Mouse (Mus musculus) intestine, postnatal 0 days (tissue): ENCODE data around the gene Srpk2. TPM values are rescaled to one million over a fixed set of nuclear protein-coding genes. Genes with fewer than 3 reads are reported as not detected.

Experiments used
- ATAC-seq: fragments of 200-750 bp; cut with Nextera tagmentation; 2 replicates; pipeline ENCODE4 v1.8.0; 2017; ENCODE audit warnings: mild to moderate bottlenecking, moderate TSS enrichment, moderate library complexity
- H3K27ac ChIP-seq: fragments of 300-500 bp; sonication (generic); 2 replicates; pipeline ENCODE4 v1.5.1; 2014; ENCODE audit warnings: mild to moderate bottlenecking, low read depth, low read length, moderate library complexity
- H3K27me3 ChIP-seq: fragments of 300-500 bp; sonication (generic); replicated peaks from 2 replicates; pipeline ENCODE4 v1.6.1; 2014; ENCODE audit warnings: low read length, mixed read lengths; ENCODE audit not compliant: control insufficient read depth, insufficient read depth
- H3K36me3 ChIP-seq: fragments of 300-500 bp; sonication (generic); 2 replicates; pipeline ENCODE4 v1.6.1; 2014; ENCODE audit warnings: mild to moderate bottlenecking, moderate library complexity; ENCODE audit not compliant: control insufficient read depth, insufficient read depth
- H3K4me1 ChIP-seq: fragments of 300-500 bp; sonication (generic); replicated peaks from 2 replicates; pipeline ENCODE4 v1.6.1; 2014; ENCODE audit warnings: antibody characterized with exemption, low read length, mixed read lengths; ENCODE audit not compliant: control insufficient read depth, insufficient read depth
- H3K4me2 ChIP-seq: fragments of 300-500 bp; sonication (generic); replicated peaks from 2 replicates; pipeline ENCODE4 v1.6.1; 2014; ENCODE audit warnings: low read depth, mild to moderate bottlenecking, moderate library complexity
- H3K4me3 ChIP-seq: fragments of 300-500 bp; sonication (generic); 2 replicates; pipeline ENCODE4 v1.5.1; 2014; ENCODE audit warnings: low read depth, low read length
- H3K9ac ChIP-seq: fragments of 300-500 bp; sonication (generic); 2 replicates; pipeline ENCODE4 v1.6.1; 2014; ENCODE audit warnings: mild to moderate bottlenecking, low read depth, low read length
- H3K9me3 ChIP-seq: fragments of 300-500 bp; sonication (generic); 2 replicates; pipeline ENCODE4 v1.6.1; 2016; ENCODE audit warnings: mixed run types; ENCODE audit not compliant: control insufficient read depth
- CTCF ChIP-seq: sonication (generic); IDR thresholded peaks from 2 replicates; pipeline ENCODE4 v1.5.1; 2016; ENCODE audit warnings: low read depth, mild to moderate bottlenecking, control low read depth, antibody characterized with exemption, moderate library complexity
- WGBS: fragments of 180-500 bp; shearing (Covaris S2); extraction: QIAGEN DNeasy Blood & Tissue Kit; methylation state at CpG from one replicate; pipeline ENCODE4 v1.1.7; 2014; 5-methylcytosine and 5-hydroxymethylcytosine counted together
- polyA plus RNA-seq: library from polyadenylated mRNA; unstranded; fragments of >200 nt; fragmentation: Nextera tagmentation; extraction: Ambion mirVana; gene quantifications from 2 replicates; pipeline ENCODE4 v1.2.1, GENCODE M21; 2015

Gene Srpk2
- polyA plus RNA-seq, 1 experiment from 2014 or later = 21.3 TPM

- Histone ChIP-seq H3K36me3 (peaks cover 34% of the 10 kb centered on the region), H3K27me3 (no peaks in the 10 kb centered on the region), H3K27ac (no peak overlapping the region), H3K4me3 (no peak overlapping the region), H3K9ac (no peak overlapping the region), H3K4me1 (no peaks in the 10 kb centered on the region), H3K4me2 (no peak overlapping the region), H3K9me3 (no peaks in the 10 kb centered on the region)
- ATAC-seq = no peak
- 96% methylated on average over 5 of the region's 5 CpGs for WGBS
- TF ChIP-seq CTCF = no peak
Observed at GRCm38 (mm10) chr5:23511456-23511855, 173.0 kb downstream of the Srpk2 start.

- WGBS = 89% methylated on average over 6 of the region's 6 CpGs
Observed at GRCm38 (mm10) chr5:23508630-23509029, 175.8 kb downstream of the Srpk2 start.

GRCm38 (mm10) chr5:23507210-23507609 lies 177.2 kb downstream of the Srpk2 start:
- WGBS = 72% methylated on average over 4 of the region's 4 CpGs
- Histone ChIP-seq H3K36me3 (peaks cover 17% of the 10 kb centered on the region), H3K27ac (no peak overlapping the region), H3K9ac (no peak overlapping the region), H3K9me3 (no peaks in the 10 kb centered on the region), H3K4me1 (no peaks in the 10 kb centered on the region), H3K4me2 (no peak overlapping the region), H3K4me3 (no peak overlapping the region), H3K27me3 (no peaks in the 10 kb centered on the region)
- no peak for TF ChIP-seq CTCF
- no peak for ATAC-seq

More at GRCm38 (mm10) chr5:23508630-23509029, 175.8 kb downstream of the Srpk2 start:
- Histone ChIP-seq H3K4me3 (no peak overlapping the region), H3K27me3 (no peaks in the 10 kb centered on the region), H3K4me2 (no peak overlapping the region), H3K4me1 (no peaks in the 10 kb centered on the region), H3K27ac (no peak overlapping the region), H3K9ac (no peak overlapping the region), H3K36me3 (peaks cover 22% of the 10 kb centered on the region), H3K9me3 (no peaks in the 10 kb centered on the region)
- no peak for TF ChIP-seq CTCF
- ATAC-seq = no peak

DNA sequence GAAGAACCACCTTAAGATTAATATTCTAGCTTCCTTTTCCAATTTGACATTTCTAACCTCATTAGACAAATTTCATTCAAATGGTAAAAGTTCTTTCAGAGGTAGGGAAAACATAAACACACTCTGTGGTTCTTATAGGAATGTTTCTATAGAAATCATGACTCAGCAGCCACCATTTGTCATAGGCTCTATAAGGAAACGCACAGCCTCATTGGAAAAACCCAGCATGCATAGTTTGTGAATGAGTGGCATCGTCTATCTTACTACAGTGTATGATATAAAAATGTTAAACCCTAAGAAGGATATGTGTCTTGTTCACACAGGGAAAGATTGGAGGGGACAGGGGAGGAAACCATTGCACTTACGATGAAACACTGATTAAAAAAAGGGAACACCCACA lies 178.8 kb downstream of the Srpk2 start:
- ATAC-seq = peak; percentile 39; the same call in 1 of the 2 replicates
- no peak for TF ChIP-seq CTCF
- no peak overlapping the region for H3K9ac ChIP-seq
- no peaks in the 10 kb centered on the region for H3K4me1 ChIP-seq
- H3K9me3 ChIP-seq = no peaks in the 10 kb centered on the region
- peaks cover 31% of the 10 kb centered on the region for H3K36me3 ChIP-seq
- no peaks in the 10 kb centered on the region for H3K27me3 ChIP-seq
- H3K4me3 ChIP-seq = no peak overlapping the region
- no peak overlapping the region for H3K27ac ChIP-seq
- H3K4me2 ChIP-seq = no peak overlapping the region
- WGBS = 55% methylated on average over 3 of the region's 3 CpGs

- no peak overlapping the region for H3K4me3 ChIP-seq
- H3K36me3 ChIP-seq = peaks cover 52% of the 10 kb centered on the region
- WGBS = 80% methylated on average over 13 of the region's 13 CpGs
- peak; percentile 46; the same call in 1 of the 2 replicates for ATAC-seq
- H3K9me3 ChIP-seq = no peaks in the 10 kb centered on the region
- H3K27me3 ChIP-seq = no peaks in the 10 kb centered on the region
- H3K27ac ChIP-seq = no peak overlapping the region
- TF ChIP-seq CTCF = no peak
- H3K4me2 ChIP-seq = no peak overlapping the region
- no peaks in the 10 kb centered on the region for H3K4me1 ChIP-seq
- H3K9ac ChIP-seq = no peak overlapping the region
Observed at GRCm38 (mm10) chr5:23502317-23502937, 182.0 kb downstream of the Srpk2 start.

- WGBS = 75% methylated on average over 13 of the region's 13 CpGs
- no peaks in the 10 kb centered on the region for H3K4me1 ChIP-seq
- H3K36me3 ChIP-seq = peaks cover 53% of the 10 kb centered on the region
- ATAC-seq = no peak
- no peak overlapping the region for H3K4me2 ChIP-seq
- H3K27ac ChIP-seq = no peak overlapping the region
- H3K27me3 ChIP-seq = no peaks in the 10 kb centered on the region
- H3K9ac ChIP-seq = no peak overlapping the region
- no peaks in the 10 kb centered on the region for H3K9me3 ChIP-seq
- no peak overlapping the region for H3K4me3 ChIP-seq
- no peak for TF ChIP-seq CTCF
Observed at GRCm38 (mm10) chr5:23501582-23502316, 182.7 kb downstream of the Srpk2 start.
